Mouse (Mus musculus) C2C12 (cell line): Measurements from ENCODE around the gene Nufip2.

Experiments used
- CEBPB ChIP-seq: IDR thresholded peaks from one replicate; pipeline ENCODE4 v1.6.1; 2011; ENCODE audit warnings: low read depth, mild to moderate bottlenecking, control low read depth, moderate library complexity
- CTCF ChIP-seq: IDR thresholded peaks from one replicate; pipeline ENCODE4 v1.5.1; 2011; ENCODE audit not compliant: control insufficient read depth, insufficient read depth, insufficient read length
- MYOD1 ChIP-seq: IDR thresholded peaks from one replicate; pipeline ENCODE4 v1.6.1; 2011; ENCODE audit warnings: low read depth; ENCODE audit not compliant: control insufficient read depth, insufficient read length
- MYOG ChIP-seq: IDR thresholded peaks from one replicate; pipeline ENCODE4 v1.6.1; 2011; ENCODE audit not compliant: control insufficient read depth, insufficient read length; ENCODE audit errors: extremely low read depth
- USF1 ChIP-seq: IDR thresholded peaks from one replicate; pipeline ENCODE4 v1.6.1; 2011; ENCODE audit warnings: low read depth, mild to moderate bottlenecking, control low read depth, moderate library complexity

GRCm38 (mm10) chr11:77790286-77790685 lies 104.3 kb downstream of the Nufip2 start:
- TF ChIP-seq CTCF (no peak), CEBPB (no peak), USF1 (no peak), MYOG (no peak), MYOD1 (no peak)
